Mouse (Mus musculus) heart, embryonic 16.5 days (tissue): ENCODE measurements around the gene Ackr2. TPM values are rescaled to one million over a fixed set of nuclear protein-coding genes. Genes with fewer than 3 reads are reported as not detected.

ENCODE experiments used
- ATAC-seq: fragments of 200-750 bp; cut with Nextera tagmentation; replicated peaks from 2 replicates; pipeline ENCODE4 v1.8.0; 2017; ENCODE audit warnings: moderate number of reproducible peaks; ENCODE audit not compliant: insufficient read depth, low FRiP score; ENCODE audit errors: extremely low read depth
- H3K27ac ChIP-seq: fragments of 300-500 bp; sonication (generic); 2 replicates; pipeline ENCODE4 v1.5.1; 2014; ENCODE audit warnings: mild to moderate bottlenecking, low read length, control low read depth, moderate library complexity
- H3K27me3 ChIP-seq: fragments of 300-500 bp; sonication (generic); 2 replicates; pipeline ENCODE4 v1.6.1; 2014; ENCODE audit warnings: low read length, mixed read lengths; ENCODE audit not compliant: control insufficient read depth, insufficient read depth
- H3K36me3 ChIP-seq: fragments of 300-500 bp; sonication (generic); 2 replicates; pipeline ENCODE4 v1.6.1; 2014; ENCODE audit not compliant: control insufficient read depth, insufficient read depth
- H3K4me1 ChIP-seq: fragments of 300-500 bp; sonication (generic); 2 replicates; pipeline ENCODE4 v1.6.1; 2014; ENCODE audit warnings: low read length, mixed read lengths; ENCODE audit not compliant: control insufficient read depth, insufficient read depth
- H3K4me2 ChIP-seq: fragments of 300-500 bp; sonication (generic); 2 replicates; pipeline ENCODE4 v1.6.1; 2014; ENCODE audit warnings: low read depth, mild to moderate bottlenecking, control low read depth, low read length
- H3K4me3 ChIP-seq: fragments of 300-500 bp; sonication (generic); 2 replicates; pipeline ENCODE4 v1.5.1; 2014; ENCODE audit warnings: mild to moderate bottlenecking, control low read depth, low read length
- H3K9ac ChIP-seq: fragments of 300-500 bp; sonication (generic); 2 replicates; pipeline ENCODE4 v1.6.1; 2014; ENCODE audit warnings: low read length, control low read depth
- H3K9me3 ChIP-seq: fragments of 300-500 bp; sonication (generic); replicated peaks from 2 replicates; pipeline ENCODE4 v1.6.1; 2016; ENCODE audit warnings: low read length; ENCODE audit not compliant: control insufficient read depth
- WGBS: fragments of 180-500 bp; shearing (Covaris S2); extraction: QIAGEN DNeasy Blood & Tissue Kit; methylation state at CpG from one replicate; pipeline ENCODE4 v1.1.7; 2014; 5-methylcytosine and 5-hydroxymethylcytosine counted together
- polyA plus RNA-seq: library from polyadenylated mRNA; unstranded; fragments of >200 nt; fragmentation: Nextera tagmentation; extraction: Ambion mirVana; gene quantifications from 2 replicates; pipeline ENCODE4 v1.2.1, GENCODE M21; 2015

Ackr2 gene
- polyA plus RNA-seq, 1 experiment from 2014 or later, result 2.1 TPM

- no peaks in the 10 kb centered on the region for H3K9me3 ChIP-seq
- 89% methylated on average over 17 of the region's 17 CpGs for WGBS
- H3K27ac ChIP-seq, result no peak overlapping the region
- ATAC-seq, result no peak
- no peaks in the 10 kb centered on the region for H3K36me3 ChIP-seq
- no peak overlapping the region for H3K9ac ChIP-seq
- no peaks in the 10 kb centered on the region for H3K4me1 ChIP-seq
- no peaks in the 10 kb centered on the region for H3K27me3 ChIP-seq
- no peak overlapping the region for H3K4me2 ChIP-seq
- no peak overlapping the region for H3K4me3 ChIP-seq
Observed at GRCm38 (mm10) chr9:121908321-121908720, 10.2 kb downstream of the Ackr2 start.

- no peak overlapping the region for H3K27ac ChIP-seq
- no peaks in the 10 kb centered on the region for H3K4me1 ChIP-seq
- no peaks in the 10 kb centered on the region for H3K9me3 ChIP-seq
- no peaks in the 10 kb centered on the region for H3K36me3 ChIP-seq
- 57% methylated on average over 6 of the region's 6 CpGs for WGBS
- ATAC-seq, result no peak
- H3K4me3 ChIP-seq, result no peak overlapping the region
- no peak overlapping the region for H3K4me2 ChIP-seq
- H3K27me3 ChIP-seq, result no peaks in the 10 kb centered on the region
- no peak overlapping the region for H3K9ac ChIP-seq
Observed at GRCm38 (mm10) chr9:121909635-121910034, 11.5 kb downstream of the Ackr2 start.

- H3K27ac ChIP-seq, result no peak overlapping the region
- H3K4me3 ChIP-seq, result no peak overlapping the region
- H3K9ac ChIP-seq, result no peak overlapping the region
- H3K36me3 ChIP-seq, result no peaks in the 10 kb centered on the region
- no peak overlapping the region for H3K4me2 ChIP-seq
- no peaks in the 10 kb centered on the region for H3K4me1 ChIP-seq
- H3K9me3 ChIP-seq, result no peaks in the 10 kb centered on the region
- ATAC-seq, result no peak
- WGBS, result 91% methylated on average over 7 of the region's 7 CpGs
- H3K27me3 ChIP-seq, result no peaks in the 10 kb centered on the region
Observed at GRCm38 (mm10) chr9:121911196-121911595, 13.0 kb downstream of the Ackr2 start.

- no peak overlapping the region for H3K4me2 ChIP-seq
- H3K9me3 ChIP-seq, result no peaks in the 10 kb centered on the region
- H3K4me1 ChIP-seq, result no peaks in the 10 kb centered on the region
Observed at GRCm38 (mm10) chr9:121912786-121913185, 14.6 kb downstream of the Ackr2 start.

GRCm38 (mm10) chr9:121914226-121914757, 16.1 kb downstream of the Ackr2 start:
- Histone ChIP-seq H3K4me1 (no peaks in the 10 kb centered on the region), H3K4me2 (no peak overlapping the region), H3K4me3 (no peak overlapping the region), H3K27ac (no peak overlapping the region), H3K9me3 (no peaks in the 10 kb centered on the region), H3K27me3 (no peaks in the 10 kb centered on the region), H3K36me3 (no peaks in the 10 kb centered on the region), H3K9ac (no peak overlapping the region)
- 75% methylated on average over 8 of the region's 8 CpGs for WGBS
- no peak for ATAC-seq

More at GRCm38 (mm10) chr9:121912786-121913185, 14.6 kb downstream of the Ackr2 start:
- no peaks in the 10 kb centered on the region for H3K27me3 ChIP-seq
- no peaks in the 10 kb centered on the region for H3K36me3 ChIP-seq
- H3K9ac ChIP-seq, result no peak overlapping the region
- 79% methylated on average over 4 of the region's 4 CpGs for WGBS
- ATAC-seq, result no peak
- no peak overlapping the region for H3K4me3 ChIP-seq
- no peak overlapping the region for H3K27ac ChIP-seq

- 83% methylated on average over 10 of the region's 10 CpGs for WGBS
- no peak for ATAC-seq
- no peaks in the 10 kb centered on the region for H3K9me3 ChIP-seq
- no peaks in the 10 kb centered on the region for H3K36me3 ChIP-seq
- H3K27me3 ChIP-seq, result no peaks in the 10 kb centered on the region
- no peak overlapping the region for H3K4me2 ChIP-seq
- no peak overlapping the region for H3K4me3 ChIP-seq
- no peak overlapping the region for H3K27ac ChIP-seq
- no peak overlapping the region for H3K9ac ChIP-seq
- H3K4me1 ChIP-seq, result no peaks in the 10 kb centered on the region
Observed at GRCm38 (mm10) chr9:121915056-121915455, 16.9 kb downstream of the Ackr2 start.

- ATAC-seq, result no peak
- Histone ChIP-seq H3K36me3 (no peaks in the 10 kb centered on the region), H3K9ac (no peak within 1 kb of the TSS), H3K4me2 (no peak within 1 kb of the TSS), H3K27me3 (no peaks in the 10 kb centered on the region), H3K9me3 (no peaks in the 10 kb centered on the region), H3K4me1 (no peaks in the 10 kb centered on the region), H3K4me3 (no peak within 1 kb of the TSS), H3K27ac (no peak within 1 kb of the TSS)
- WGBS, result 73% methylated on average over 8 of the region's 8 CpGs
Observed at GRCm38 (mm10) chr9:121916102-121916501, 17.9 kb downstream of the Ackr2 start, which contains the start of gene Cyp8b1. Gene Cyp8b1, minus strand, starts transcription at chr9:121916305.

- Histone ChIP-seq H3K9me3 (no peaks in the 10 kb centered on the region), H3K9ac (no peak overlapping the region), H3K27ac (no peak overlapping the region), H3K4me3 (no peak overlapping the region), H3K27me3 (no peaks in the 10 kb centered on the region), H3K36me3 (no peaks in the 10 kb centered on the region), H3K4me1 (no peaks in the 10 kb centered on the region), H3K4me2 (no peak overlapping the region)
- 60% methylated on average over 10 of the region's 10 CpGs for WGBS
- ATAC-seq, result no peak
Observed at GRCm38 (mm10) chr9:121919027-121919501, 20.9 kb downstream of the Ackr2 start.

DNA sequence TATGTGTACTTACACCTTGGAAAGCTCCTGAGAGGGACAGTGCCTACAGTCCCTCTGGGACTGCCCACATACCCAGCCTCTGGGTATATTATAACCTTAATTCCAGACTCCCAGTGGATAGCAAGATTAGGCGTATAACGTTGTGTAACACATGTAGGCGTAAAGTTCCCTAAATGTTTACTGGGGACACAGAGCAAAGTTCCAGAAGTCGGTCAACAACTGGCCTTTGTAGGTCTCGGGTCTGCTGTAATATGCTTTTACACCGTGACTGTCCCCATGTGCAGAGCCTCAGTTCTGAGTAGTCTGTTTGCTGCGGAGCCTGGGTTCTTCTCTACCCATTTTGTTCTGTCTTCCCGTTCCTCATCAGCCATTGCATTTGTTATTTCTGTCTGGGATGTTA, 25.3 kb downstream of the Ackr2 start:
- H3K27me3 ChIP-seq, result no peaks in the 10 kb centered on the region
- no peak overlapping the region for H3K4me3 ChIP-seq
- no peak overlapping the region for H3K9ac ChIP-seq
- H3K9me3 ChIP-seq, result no peaks in the 10 kb centered on the region
- no peaks in the 10 kb centered on the region for H3K36me3 ChIP-seq
- 81% methylated on average over 8 of the region's 8 CpGs for WGBS
- no peak for ATAC-seq
- H3K4me1 ChIP-seq, result no peaks in the 10 kb centered on the region
- no peak overlapping the region for H3K4me2 ChIP-seq
- no peak overlapping the region for H3K27ac ChIP-seq
